Mouse (Mus musculus) gastrocnemius, adult 2 months (tissue): Measurements from ENCODE around the gene Snx10. TPM values are rescaled to one million over a fixed set of nuclear protein-coding genes. Genes with fewer than 3 reads are reported as not detected.

Experiments
- DNase-seq: peaks from one replicate; pipeline ENCODE4 v3.0.0; 2022
- H3K27ac ChIP-seq: fragments of 200-600 bp; 2 replicates; pipeline ENCODE4 v1.8.1; 2022; ENCODE audit warnings: mild to moderate bottlenecking
- H3K4me3 ChIP-seq: fragments of 200-600 bp; 2 replicates; pipeline ENCODE4 v1.8.1; 2022; ENCODE audit warnings: mild to moderate bottlenecking, moderate library complexity
- CTCF ChIP-seq: fragments of 200-600 bp; IDR thresholded peaks from 2 replicates; pipeline ENCODE4 v1.8.1; 2022; ENCODE audit warnings: antibody characterized with exemption, mild to moderate bottlenecking, moderate library complexity
- intact Hi-C: fragments of 180-260 bp; cut with DNase I; formaldehyde crosslinking; loops from one replicate; pipeline ENCODE4 v1.15.1; 2025
- total RNA-seq, 2 experiments: library from RNA; stranded (reverse); gene quantifications; 2 replicates each; pipeline ENCODE4 v1.2.3; 2021

Snx10 gene
- total RNA-seq, 2 experiments from 2014 or later = 4.4 to 6.1 TPM

DNA sequence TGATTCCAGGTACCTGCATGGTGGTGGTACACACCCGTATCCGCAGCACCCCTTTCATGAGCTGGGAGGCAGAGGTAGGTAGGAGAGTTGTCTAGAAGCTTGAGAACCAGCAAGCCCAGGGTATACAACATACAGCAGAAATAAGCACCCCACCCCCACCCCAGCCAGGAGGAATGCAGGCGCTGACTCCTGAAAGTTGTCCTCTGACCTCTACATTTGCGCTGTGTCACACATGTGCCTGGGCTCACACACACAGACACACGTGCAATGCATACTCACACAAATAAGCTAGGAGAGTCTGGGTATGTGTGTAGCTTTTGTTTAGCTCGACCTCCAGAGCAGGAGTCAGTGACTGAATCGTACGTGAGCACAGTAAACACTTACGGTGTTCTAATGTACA is 76.7 kb downstream of the Snx10 start:
- DNase-seq = no peak
- intact Hi-C loops = no loop called here
- no peak for TF ChIP-seq CTCF

GRCm38 (mm10) chr6:51602341-51602740 is 78.6 kb downstream of the Snx10 start:
- DNase-seq = no peak
- Histone ChIP-seq H3K4me3 (no peak overlapping the region), H3K27ac (no peak overlapping the region)
- intact Hi-C loops = no loop called here
- TF ChIP-seq CTCF = no peak

More for the DNA sequence above, 76.7 kb downstream of the Snx10 start:
- Histone ChIP-seq H3K4me3 (no peak overlapping the region), H3K27ac (no peak overlapping the region)

- Histone ChIP-seq H3K27ac (no peak overlapping the region), H3K4me3 (no peak overlapping the region)
- DNase-seq = no peak
- TF ChIP-seq CTCF = no peak
- intact Hi-C loops = no loop called here
Observed at GRCm38 (mm10) chr6:51603691-51604090, 80.0 kb downstream of the Snx10 start.

- no peak for TF ChIP-seq CTCF
- Histone ChIP-seq H3K27ac (no peak overlapping the region), H3K4me3 (no peak overlapping the region)
- intact Hi-C loops = no loop called here
- no peak for DNase-seq
Observed at GRCm38 (mm10) chr6:51606245-51606644, 82.5 kb downstream of the Snx10 start.

DNA sequence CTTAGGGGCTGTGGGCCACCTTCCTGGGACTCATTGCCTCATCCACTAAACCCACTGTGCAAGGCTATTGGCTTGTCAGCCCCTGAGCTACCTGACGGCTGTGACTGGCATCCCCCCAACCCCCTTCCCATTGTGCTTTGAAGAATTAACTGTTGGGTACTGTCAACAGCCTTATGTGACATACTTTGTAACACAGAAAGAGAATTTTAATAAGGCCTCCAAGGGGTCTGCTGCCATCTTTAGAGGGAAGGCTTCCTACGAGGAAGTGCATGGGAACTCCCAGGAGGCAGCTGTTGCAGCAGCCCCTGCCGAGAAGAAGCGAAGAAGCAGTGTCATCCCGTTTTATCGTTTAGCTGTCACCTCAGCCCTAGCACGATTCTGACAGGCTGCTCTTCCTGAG is 83.1 kb downstream of the Snx10 start:
- intact Hi-C loops = no loop called here
- no peak overlapping the region for H3K27ac ChIP-seq
- DNase-seq = no peak
- no peak for TF ChIP-seq CTCF
- H3K4me3 ChIP-seq = no peak overlapping the region

DNA sequence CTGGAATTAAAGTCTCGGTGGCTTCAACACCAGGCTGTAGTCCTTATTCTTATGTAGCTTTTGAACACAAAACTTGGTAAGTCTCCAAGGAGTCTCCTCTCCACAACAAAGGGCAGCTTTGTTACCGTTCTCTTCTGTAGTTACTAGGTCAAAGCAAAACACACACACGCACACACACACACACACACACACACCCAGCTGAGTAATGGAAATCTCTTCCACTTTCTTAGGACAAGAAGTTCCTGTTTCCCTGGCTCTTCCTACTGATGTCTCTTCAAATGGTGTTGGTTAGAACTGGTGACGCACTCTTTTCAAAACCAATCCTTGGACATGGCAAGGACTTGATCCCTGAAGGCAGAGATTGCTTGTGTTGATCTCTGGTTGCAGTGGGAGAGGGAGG is 87.9 kb downstream of the Snx10 start:
- Histone ChIP-seq H3K27ac (no peak overlapping the region), H3K4me3 (no peak overlapping the region)
- intact Hi-C loops = no loop called here
- no peak for DNase-seq
- TF ChIP-seq CTCF = no peak

DNA sequence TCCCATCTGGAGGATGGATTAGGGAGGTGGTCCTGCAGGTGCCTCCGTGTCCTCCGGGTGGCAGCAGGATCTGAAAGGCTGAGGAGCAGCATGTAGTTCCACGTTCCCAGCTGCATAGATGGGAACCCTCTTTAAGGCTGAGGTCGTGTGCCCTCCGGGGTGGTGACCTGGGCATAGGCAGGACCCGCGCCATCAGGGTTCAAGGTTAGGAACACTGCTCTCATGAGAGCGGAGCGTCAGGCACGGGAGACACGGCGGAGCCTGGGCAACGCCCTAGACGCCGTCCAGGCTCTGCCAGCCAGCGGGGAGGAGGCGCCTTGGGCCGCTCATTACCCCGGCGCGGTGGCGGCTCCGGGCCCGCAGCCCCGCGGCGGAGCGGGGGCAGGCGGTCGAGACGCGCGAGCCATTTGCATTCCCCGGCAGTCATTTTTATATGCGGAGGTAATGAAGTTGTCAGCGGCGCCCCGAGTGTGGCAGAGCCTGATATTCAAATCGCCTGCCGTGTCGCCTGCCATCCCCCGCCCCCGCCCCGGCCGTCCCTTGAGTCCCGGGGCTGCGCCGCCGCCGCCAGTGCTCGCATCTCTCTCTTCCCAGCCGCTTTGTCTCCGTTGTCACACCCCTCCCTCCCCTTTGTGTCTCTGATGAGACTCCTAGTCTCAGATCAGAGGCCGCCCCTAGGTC is 88.8 kb downstream of the Snx10 start:
- intact Hi-C loops = no loop called here
- Histone ChIP-seq H3K4me3 (peak overlapping the region; percentile 78), H3K27ac (peak overlapping the region; percentile 56)
- DNase-seq = peak; percentile 48
- peak; percentile 50 for TF ChIP-seq CTCF

DNA sequence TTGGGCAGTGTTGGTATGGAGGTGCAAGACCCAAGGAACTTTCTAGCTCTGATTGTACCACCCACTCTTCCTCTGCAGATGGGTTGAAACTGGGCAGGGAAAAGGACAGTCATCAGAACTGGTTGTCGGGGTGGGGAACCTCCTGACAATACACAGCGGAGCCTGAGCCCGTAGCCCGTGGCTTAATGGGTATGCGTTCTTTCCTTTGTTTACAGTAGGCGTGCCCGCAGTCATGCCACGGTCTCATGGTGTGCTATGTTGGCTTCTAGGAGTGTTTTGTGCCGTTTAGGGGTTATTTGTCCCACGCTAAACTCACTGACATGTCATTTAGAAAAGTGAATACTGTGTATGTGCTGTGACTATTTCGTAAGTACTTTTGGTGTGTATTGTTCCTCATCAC is 90.0 kb downstream of the Snx10 start:
- DNase-seq = no peak
- Histone ChIP-seq H3K27ac (no peak overlapping the region), H3K4me3 (no peak overlapping the region)
- TF ChIP-seq CTCF = no peak
- intact Hi-C loops = no loop called here

DNA sequence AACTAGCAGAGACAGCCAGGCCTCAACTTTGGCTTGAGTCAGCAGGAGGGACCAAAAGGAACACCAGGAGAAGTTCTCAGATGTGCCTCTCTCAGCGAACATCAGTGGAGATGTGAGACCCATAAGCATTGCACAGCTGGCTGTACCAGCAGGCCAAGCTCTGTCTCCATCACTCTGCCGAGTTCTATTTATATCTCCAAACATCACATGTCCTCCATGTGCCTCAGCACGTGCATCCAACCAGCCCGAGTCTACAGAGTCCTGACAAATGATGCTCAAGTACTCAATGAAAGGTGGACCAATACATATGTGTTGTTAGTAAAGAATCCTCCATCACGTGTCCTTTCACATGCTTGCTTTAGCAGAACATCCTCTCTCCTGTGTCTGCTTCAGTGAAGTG is 103.1 kb downstream of the Snx10 start:
- DNase-seq = no peak
- intact Hi-C loops = no loop called here
- TF ChIP-seq CTCF = no peak
- Histone ChIP-seq H3K4me3 (no peak overlapping the region), H3K27ac (no peak overlapping the region)

- no peak overlapping the region for H3K27ac ChIP-seq
- no peak overlapping the region for H3K4me3 ChIP-seq
- intact Hi-C loops = no loop called here
- DNase-seq = no peak
- no peak for TF ChIP-seq CTCF
Observed at GRCm38 (mm10) chr6:51629671-51630070, 106.0 kb downstream of the Snx10 start.

DNA sequence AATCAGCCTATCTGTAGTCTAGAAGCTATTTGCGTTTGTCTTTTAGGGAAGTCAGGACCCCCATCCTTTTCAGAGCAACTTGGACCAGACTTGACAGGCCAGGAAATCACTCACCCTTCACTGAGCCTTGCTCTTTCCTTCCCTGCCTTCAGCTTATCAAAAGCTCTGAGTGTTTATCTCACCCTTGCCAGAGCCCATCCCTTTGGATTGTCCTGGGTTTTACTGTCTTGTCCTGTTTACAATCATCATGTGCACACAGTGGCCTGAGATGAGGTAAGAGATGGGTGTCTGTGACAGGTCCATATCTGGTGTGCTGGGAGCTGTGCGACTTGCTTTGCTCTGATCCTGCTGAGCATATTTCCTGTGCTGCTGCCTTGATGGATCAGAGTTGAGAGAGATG is 106.5 kb downstream of the Snx10 start:
- intact Hi-C loops = no loop called here
- TF ChIP-seq CTCF = no peak
- Histone ChIP-seq H3K27ac (no peak overlapping the region), H3K4me3 (no peak overlapping the region)
- no peak for DNase-seq

GRCm38 (mm10) chr6:51632928-51633662 is 109.4 kb downstream of the Snx10 start:
- intact Hi-C loops = no loop called here
- no peak for TF ChIP-seq CTCF
- no peak for DNase-seq
- Histone ChIP-seq H3K27ac (peak overlapping the region; percentile 28; the same call in 1 of the 2 replicates), H3K4me3 (no peak overlapping the region)

- H3K27ac ChIP-seq = peak overlapping the region; percentile 28; the same call in 1 of the 2 replicates
Observed at GRCm38 (mm10) chr6:51633663-51634362, 110.1 kb downstream of the Snx10 start.

More at GRCm38 (mm10) chr6:51633663-51634362, 110.1 kb downstream of the Snx10 start:
- no peak for TF ChIP-seq CTCF
- intact Hi-C loops = no loop called here
- H3K4me3 ChIP-seq = no peak overlapping the region
- no peak for DNase-seq
